Mouse (Mus musculus): Measurements from ENCODE around the gene Dohh.

Dohh gene

GRCm38 (mm10) chr10:81358209-81358608 lies 26.0 kb upstream of the Dohh start:
- no peak for DNase-seq

DNA sequence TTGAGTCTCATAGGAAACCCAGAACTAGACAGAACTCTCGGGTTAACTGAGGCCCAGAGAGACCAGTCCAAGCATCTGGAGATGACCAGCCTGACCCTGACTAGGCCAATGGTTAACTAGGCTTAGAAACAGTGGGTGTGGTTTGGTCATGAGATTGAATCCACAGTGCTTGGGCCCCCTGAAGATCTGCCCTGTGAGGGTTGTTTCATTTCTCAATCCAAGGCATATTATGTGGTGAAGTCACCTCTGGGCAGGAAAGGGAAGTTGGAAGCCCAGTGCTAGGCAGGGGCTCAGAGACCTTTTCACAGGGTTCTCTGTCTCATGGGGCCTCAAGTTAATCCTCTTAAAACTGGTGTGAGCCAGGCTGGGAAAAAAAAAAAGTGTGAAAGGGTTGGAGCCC lies 25.4 kb upstream of the Dohh start:
- peak; percentile 42 for DNase-seq

DNA sequence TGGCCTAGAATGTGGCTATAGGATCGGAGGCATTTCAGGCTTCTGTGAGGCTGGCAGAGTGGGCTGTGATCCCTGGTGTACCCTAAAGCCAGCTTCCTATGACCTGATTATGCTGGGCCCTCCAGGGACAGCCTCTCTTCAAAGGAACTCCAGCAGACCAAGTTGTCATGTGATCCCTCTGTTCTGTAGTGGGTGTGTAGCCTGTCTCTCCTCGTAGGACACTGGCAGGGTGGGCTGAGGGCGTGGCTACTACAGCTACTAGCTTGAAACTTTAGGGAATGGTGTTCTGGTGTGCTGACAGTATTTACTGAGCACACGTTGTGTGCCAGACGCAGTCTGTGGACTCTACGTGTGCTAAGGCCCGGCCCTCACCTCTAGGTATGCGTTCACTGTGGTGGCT lies 23.5 kb upstream of the Dohh start:
- no peak for DNase-seq

DNA sequence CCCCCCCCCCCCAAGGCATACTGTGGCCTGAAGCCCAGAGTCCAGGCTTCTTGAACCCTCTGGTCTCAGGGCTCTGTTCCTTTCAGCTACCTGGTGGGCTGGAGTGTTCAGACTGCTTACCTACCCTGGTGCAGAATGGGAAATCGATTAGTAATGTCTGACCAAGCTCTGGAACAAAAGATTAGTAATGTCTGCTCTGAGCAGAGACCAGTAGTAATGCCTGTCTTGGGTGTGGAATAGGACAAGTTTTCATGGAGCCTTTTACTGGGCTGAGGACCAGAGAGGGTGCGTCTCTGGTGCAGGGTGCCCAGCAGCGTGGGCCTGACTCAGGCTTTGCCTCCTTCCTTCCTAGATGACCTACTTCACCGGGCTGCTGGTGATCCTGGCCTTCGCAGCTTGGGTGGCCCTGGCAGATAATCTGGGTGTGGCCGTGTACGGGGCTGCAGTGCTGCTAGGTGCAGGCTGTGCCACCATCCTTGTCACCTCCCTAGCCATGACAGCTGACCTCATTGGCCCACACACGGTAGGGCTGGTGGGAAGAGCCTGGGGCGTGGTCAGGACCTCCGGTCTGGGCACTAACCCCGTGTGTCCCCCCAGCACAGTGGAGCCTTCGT lies 21.8 kb upstream of the Dohh start:
- no peak for DNase-seq

DNA sequence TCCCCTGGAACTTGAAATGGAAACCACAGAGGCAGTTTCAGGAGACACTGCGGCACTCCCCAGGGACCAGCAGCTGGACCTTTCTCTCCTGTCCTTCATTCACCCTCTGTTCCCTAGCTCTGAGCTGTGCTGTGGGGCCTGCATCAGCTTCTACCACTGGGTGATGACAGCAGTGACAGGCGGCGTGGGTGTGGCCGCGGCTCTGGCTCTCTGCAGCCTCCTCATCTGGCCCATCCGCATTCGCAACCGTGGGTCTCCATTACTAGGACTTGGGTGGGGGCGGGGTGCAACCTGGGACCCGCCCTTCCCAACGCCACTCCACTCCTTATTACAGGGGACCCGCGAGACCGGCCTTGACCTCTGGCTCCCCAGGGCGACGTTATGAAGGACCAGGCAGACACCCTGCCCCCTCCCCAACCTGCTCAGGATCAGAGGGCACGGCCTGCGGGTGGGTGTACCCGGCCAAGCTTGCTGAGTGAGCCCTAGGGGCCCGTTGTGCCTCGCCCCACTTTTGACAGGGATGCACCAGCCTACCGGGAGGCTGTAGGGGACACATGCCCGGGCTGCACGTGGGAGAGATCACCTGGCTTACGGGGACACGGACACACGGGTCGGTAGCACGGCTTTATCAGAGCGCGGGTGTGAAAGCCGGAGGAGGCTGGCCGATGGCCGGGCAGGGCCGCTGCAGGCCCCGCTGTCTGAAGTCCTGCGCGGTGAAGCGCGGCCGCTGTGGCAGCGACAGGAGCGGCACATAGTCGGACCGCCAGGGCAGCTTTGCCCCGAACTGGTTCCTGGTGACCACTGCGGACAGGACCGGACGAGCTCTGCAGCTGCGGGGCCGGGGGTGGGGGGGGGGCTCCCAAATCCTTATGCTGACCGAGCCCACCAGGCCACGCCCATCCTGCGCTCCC lies 20.5 kb upstream of the Dohh start:
- no peak for DNase-seq

GRCm38 (mm10) chr10:81364666-81365065 lies 19.6 kb upstream of the Dohh start:
- no peak for DNase-seq

- no peak for DNase-seq
These were observed 19.2 kb upstream of the Dohh start for GRCm38 (mm10) chr10:81365073-81365472.

DNA sequence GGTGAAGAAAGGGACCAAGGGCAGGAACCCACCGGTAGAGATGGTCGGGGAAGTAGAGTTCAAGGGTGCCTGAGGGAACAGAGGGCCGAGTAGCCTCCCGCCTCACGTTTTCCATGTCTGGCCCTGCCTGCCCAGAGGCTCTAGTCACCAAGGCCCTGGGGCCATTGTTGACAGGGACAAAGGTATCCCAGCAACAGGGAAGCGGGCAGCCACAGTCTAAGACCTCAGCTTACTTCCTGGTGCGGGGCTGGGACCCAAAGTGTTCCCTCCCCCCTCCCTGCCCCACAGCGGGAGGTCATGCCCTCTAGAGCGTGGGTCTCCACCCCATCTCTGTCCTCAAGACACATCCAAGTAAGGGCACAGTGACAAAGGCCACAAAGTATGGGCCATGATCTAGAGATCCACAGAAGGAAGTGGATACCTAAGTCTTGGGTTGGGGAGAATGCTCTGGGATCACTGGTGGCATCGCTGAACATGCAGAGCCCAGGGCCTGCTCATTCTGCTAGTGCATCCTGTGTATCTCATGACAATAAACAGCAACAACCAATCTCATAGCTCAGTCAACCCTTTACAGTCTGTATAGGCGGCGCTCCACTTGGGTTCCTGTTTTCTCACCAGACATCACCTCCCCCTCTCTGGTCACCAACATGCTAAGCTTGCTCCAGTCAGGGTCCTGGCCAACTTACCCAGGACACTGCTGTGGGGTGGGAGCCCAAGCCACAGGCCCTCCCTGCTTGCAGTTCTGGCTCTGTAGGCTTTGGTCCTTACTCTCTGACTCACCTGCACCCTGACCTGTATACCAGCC lies 18.4 kb upstream of the Dohh start, which contains the start of gene 4930404N11Rik:
Gene 4930404N11Rik (minus strand): TSS at position 145 of the 805 bp plus-strand sequence.
- no peak for DNase-seq

- DNase-seq, result no peak
These were observed 17.6 kb upstream of the Dohh start for GRCm38 (mm10) chr10:81366477-81367206.

- DNase-seq, result no peak
These were observed 17.1 kb upstream of the Dohh start for GRCm38 (mm10) chr10:81367207-81367495.

DNA sequence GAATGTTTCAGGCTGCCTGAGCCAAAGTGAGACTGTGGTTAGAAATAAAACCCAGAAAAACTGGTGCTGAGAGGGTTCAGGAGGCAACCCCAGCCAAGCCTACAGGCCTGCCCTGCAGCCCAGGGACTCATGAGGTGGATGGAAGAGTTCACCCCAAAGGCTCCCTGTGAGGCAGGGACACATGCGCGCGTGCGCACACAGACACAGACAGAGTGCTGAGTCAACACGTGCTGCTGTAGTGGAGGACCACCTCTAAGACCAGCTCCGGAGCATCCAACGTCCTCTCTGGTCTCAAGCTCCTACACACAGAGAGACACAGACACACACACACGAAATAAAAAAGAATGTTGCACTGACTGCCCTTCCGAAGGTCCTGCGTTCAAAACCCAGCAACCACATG lies 8.9 kb upstream of the Dohh start:
- no peak for DNase-seq

DNA sequence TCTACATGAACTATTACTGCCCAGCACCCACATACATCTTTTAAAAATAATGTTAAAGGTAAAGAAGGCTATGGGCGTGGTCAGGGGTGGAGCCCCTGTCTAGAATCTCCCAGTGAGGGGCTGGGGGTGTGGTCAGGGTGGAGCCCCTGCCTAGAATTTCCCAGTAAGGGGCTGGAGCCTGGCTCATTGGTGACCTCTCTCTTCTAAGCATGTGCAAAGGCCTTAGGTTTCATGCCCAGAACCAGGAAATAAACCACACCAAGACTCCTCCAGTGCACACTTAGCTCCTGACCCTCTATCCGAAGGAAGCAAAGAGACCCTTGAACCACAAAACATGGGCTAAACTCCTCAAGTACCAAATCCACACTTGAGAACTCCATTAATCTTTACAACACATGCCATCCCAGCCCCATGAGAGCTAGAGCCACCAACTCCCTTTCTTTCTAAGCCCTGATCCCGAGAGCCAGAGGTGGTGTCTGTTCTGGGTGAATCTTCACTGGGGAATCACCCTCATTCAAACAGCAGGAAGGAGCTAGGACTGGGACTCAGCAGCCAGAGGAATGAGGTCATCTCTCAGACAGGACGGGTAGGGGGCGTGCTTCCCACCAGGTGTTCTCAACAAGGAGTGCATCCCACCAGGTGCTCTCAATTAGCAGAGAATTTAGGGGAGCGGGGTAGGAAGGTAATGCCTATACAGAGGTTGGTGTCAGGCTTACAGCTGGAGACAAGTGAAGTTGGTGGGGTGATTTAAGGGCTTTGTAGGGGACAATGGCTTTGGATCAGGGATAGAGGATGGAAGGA lies 7.5 kb upstream of the Dohh start:
- no peak for DNase-seq

DNA sequence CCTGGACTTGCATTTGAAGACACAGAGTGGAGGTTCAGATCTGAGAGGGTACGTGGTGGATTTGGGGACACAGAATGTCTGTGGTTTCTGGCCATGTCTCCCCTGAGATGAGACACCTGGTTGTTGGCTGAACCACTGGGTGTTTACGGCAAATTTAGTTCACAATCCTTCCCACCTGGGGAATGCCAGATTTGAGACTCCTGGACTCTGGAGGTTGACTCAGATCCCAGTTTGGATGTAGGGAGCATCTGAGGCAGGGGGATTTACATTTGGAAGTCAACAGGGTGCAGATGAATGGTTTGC lies 6.9 kb upstream of the Dohh start:
- no peak for DNase-seq

DNA sequence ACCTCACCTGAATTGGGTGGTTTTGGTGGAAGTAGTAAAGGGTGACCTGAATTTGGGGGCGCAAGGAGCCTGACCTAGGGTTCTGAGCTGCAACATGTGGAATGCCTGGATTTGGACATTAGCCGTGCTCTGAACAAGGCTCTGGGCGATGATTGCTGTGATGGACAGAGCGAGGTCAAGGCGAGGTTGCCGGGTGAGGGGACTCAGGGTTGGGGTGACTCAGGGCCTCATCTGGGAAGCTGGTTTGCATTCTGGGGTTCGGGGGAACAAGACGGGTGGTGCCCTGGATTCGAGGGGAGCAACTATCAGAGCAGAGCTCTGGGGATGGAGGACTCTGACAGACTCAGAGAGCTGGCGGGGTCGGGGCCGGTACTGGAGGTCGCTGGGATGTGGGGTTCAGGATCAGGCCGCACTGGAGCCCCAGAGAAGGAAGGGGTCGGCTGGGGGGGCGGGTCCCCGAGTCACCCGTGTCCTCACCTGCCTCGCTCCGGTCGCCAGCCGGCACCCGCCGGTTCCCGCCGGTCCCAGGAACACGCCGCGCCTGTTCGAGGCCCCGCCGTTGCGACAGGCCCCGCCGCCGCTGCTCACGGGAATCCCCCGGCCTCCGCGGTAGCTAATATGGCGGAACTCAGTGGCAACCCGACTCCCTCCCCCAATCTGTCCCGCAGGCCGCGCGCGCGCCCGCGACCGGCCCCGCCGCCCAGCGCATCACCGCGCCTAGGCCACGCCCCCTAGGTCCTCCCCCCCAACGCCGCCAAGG lies 6.3 kb upstream of the Dohh start, which contains the start of gene Fzr1:
Gene Fzr1 (minus strand): TSS at position 724 of the 760 bp plus-strand sequence.
- no peak for DNase-seq

- peak; percentile 100 for DNase-seq
These were observed 5.6 kb upstream of the Dohh start for GRCm38 (mm10) chr10:81378553-81379182.

- no peak for DNase-seq
These were observed 5.1 kb upstream of the Dohh start for GRCm38 (mm10) chr10:81379183-81379553.

DNA sequence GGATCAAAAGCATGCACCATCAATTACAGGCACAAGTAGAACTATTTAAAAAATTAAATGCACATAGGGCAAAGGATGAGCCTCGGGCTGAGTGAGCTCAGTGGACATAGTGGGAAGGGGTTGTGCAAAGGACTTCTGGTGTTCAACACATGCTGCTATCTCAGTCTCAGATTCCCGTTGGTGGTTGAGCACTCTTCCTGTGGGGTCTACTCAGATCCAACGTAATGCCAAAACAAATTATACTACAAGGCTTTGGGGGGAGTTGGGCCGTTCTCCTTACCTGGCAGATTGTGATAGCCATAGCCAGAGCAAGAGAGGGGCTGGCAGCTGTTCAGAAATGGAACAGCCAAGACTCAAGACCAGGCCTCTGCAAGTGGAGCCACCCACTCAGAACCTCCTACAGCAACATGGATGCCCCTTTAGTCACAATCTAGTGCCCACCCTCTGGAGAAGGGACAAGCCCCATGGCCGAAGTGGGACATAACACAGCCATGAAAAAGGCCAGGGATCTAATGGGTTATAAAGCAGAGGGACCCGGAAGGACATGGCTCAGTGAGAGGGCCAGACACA lies 4.3 kb upstream of the Dohh start:
- DNase-seq, result no peak

GRCm38 (mm10) chr10:81382039-81382438 lies 2.2 kb upstream of the Dohh start:
- DNase-seq, result no peak

DNA sequence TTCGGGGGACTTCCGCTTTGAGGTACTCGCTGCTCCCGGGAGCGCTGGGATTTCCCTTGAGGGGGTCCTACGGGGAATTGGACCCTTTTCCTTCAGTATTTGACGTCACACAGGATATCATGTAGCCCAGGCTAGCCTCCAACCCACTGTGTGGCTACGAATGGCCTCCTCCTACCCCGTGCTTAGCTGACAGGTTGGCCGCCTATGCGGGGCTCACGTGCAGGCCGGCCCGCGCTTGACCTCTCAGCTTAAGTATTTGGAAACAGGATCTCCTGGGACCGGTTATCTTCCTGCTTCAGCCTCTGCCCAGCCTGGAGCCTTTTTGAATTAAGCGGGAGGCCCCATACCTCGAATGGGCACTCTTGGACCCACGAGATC lies 366 bp downstream of the Dohh start:
- peak; percentile 25 for DNase-seq

GRCm38 (mm10) chr10:81385603-81386306 lies 1.5 kb downstream of the Dohh start:
- DNase-seq, result no peak
